Mouse (Mus musculus) gastrocnemius, adult 8-10 months (tissue): ENCODE measurements around the gene Rnf186. TPM values are rescaled to one million over a fixed set of nuclear protein-coding genes. Genes with fewer than 3 reads are reported as not detected.
"Not testable (repeated sequence)": the region's sequence is repeated elsewhere in the genome, so short reads cannot be mapped to it uniquely, and the experiment has no call there.

Source experiments
- DNase-seq, 2 experiments: peaks; one replicate each; pipeline ENCODE4 v3.0.0; 2022; ENCODE audit warnings: low spot score in 2 of 2
- total RNA-seq, 4 experiments: library from RNA; stranded (reverse); gene quantifications; 2 replicates each; pipeline ENCODE4 v1.2.4; 2022

The Rnf186 gene
- total RNA-seq, 4 experiments from 2014 or later: not detected

DNA sequence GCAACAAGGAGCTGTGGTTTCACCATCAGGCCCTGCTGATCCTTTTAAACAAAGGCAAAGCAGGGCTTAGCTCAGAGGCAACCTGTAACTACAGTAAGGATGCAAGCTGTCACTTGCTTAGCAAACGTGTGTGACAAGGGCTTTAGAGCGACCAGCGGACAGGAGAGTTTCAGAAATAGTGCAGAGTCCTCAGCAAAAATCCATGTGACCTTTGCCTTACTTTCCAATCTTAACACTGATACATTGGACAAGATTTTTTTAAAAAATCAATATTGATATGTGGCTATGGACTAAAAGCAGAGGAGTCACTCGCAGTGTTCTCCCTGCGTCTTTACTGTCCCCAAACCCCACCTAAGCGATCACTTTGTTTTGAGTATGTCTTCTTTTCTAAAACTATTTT lies 4.5 kb downstream of the Rnf186 start:
- DNase-seq: no peak

DNA sequence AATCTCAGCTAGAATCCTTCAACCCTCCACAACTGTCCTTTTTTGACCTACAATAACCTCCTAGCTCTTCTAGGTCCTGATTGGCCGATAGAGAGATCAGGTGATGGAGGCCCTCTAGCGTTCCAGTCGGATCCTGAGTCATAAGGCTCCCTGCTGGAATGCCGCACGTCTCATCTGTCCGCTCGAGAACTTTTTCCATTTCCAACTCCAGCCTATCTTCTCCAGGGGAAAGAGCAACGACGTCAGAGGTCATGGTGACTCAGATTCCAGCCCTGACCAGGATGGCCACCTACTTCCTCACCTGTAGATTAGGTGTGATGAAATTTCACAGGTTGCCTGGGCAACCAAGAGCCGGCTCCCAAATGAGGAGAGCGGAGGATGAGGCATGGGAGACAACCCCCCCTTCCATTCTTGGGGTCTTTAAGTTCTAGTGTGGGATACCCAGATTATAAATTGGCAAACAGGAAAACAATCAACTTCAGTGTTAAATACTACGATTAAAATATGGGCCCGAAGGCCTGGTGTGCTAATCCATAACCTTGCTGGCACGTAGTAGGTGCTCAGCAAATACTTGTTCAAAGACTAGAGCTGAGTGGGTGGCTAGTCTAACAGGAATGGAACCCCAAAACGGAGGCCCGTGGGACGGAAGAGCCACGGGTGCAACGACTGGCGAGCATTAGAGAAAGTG lies 5.4 kb downstream of the Rnf186 start:
- peak; percentile 60 to 70 for DNase-seq

DNA sequence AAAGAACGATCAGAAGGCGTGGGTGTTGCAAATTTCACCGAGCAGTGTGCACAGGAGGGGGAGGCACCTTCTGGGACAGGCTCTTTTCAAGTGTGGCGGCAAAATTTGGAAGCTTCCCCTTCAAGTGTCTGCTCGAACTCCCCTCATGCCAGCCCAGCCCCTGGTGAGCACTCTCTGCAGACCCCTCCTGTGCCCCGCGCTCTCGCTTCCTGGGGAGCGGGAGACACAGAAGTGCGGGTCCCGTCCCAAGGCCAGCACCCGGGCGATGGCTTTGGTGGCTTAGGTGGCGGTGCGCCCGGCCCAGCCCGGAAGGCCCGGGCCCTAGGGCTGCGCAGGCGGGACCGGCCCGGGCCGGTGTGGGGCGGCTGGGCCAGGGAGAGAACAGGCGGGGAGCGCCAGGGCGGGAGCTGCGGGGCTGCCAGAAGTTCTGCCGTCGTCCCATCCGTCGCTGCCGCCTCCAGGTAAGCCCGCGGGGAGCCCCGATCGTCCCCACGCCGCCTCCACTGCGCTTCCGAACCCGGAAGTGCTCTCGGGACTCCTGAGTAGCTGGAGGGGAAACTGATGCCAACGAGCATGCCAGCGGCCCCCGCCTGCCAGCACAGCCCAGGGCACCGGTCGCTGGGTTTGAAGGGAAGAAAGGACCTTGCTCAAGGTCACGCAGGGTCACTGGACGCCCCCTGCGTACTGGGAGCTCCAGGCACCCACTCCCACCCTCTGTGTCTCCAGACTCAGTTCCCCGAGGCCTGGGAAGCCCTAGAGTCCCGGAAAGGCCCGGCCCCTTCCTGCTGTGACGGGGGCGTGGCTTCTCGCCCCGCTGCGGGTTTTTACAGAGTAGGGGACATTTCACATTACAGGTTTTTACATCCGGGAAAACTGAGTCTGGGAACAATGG lies 6.2 kb downstream of the Rnf186 start, which contains the start of gene Tmco4:
Gene Tmco4 (plus strand): TSS at position 62 of the 892 bp plus-strand sequence.
- peak; percentile 52 to 65 for DNase-seq

DNA sequence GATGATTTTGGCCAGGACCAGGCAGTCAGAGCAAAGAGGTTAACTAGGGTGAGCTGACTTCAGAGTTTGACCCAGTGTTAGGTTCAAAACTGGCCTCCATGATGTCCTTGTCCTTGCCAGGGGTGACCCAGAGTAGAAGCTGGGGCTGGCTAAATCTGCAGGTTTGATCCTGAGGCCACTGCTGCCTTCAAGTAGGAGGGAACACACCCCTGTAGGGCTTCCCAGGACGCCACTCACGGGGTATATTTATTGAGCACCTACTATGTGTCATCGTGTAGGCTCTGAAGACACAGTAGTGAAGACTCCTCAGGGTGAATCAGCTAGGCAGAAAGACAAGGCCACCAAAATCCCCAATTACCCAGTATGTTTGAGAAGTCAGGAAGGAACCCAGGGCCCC lies 6.8 kb downstream of the Rnf186 start:
- DNase-seq: no peak

DNA sequence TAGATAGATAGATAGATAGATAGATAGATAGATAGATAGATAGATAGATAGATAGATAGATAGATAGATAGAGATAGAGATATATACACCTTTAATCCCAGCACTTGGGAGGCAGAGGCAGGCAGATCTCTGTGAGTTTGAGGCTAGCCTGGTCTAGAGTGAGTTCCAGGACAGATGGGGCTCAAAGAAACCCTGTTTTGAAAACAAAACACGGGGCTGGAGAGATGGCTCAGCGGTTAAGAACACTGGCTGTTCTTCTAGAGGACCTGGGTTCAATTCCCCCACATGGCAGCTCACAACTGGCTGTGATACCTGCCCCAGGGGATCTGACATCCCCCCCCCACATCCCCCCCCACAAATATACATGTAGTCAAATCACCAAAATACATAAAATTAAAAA lies 7.6 kb downstream of the Rnf186 start:
- not testable (repeated sequence) for DNase-seq

DNA sequence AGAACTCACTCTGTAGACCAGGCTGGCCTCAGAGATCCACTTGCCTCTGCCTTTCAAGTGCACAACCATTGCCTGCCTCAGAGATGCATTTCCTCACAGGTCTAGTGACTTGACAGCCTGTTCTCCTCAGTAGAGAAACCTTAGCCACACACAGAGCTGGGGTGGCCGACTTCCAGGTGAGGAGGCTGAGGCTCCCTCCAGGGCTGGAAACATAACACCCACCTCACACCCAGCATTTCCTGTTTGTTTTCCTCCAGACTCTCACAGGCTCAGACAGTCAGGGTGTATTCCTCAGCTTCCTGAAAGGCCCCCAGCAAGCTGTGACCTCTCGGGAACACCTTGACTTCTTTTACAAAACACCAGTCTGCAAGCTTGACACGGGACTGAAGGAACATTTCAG lies 8.3 kb downstream of the Rnf186 start:
- peak; percentile 61 to 75 for DNase-seq

DNA sequence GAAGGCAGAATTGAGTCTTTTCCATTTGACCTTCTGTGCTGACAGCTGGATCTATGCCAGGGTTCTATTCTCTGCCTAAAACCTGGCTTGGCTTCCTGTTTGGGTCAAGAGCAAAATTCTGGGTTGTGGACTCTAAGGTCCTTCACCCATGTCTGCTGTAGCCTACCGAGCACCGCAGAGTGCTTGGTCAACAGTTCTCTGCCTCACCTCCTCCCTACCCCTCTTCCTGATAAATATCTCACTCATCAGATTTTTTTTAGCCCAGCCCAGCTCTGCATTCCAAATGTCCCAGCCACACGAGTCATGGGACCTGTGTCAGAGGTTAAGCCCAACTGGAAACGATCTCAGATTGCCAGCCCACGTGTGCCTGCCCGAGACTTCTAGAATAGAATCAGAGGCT lies 9.1 kb downstream of the Rnf186 start:
- DNase-seq: peak; percentile 45 to 67

DNA sequence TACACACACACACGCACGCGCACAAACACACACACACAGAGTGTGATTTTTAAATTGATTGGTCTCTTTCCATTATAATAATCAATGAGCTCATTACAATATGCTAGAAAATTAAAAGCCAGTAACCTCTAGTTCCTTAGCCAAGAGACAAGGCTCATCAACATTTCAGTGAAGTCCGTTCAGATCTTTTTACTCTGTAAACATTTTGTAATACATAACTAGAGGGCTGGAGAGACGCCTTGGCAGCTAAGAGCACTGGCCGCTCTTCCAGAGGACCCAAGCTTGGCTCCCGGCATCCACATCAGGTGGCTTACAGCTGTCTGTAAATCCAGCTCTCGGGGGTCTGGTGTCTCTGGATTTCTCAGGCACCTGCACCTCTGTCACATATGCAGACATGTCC lies 13.1 kb downstream of the Rnf186 start:
- no peak for DNase-seq

DNA sequence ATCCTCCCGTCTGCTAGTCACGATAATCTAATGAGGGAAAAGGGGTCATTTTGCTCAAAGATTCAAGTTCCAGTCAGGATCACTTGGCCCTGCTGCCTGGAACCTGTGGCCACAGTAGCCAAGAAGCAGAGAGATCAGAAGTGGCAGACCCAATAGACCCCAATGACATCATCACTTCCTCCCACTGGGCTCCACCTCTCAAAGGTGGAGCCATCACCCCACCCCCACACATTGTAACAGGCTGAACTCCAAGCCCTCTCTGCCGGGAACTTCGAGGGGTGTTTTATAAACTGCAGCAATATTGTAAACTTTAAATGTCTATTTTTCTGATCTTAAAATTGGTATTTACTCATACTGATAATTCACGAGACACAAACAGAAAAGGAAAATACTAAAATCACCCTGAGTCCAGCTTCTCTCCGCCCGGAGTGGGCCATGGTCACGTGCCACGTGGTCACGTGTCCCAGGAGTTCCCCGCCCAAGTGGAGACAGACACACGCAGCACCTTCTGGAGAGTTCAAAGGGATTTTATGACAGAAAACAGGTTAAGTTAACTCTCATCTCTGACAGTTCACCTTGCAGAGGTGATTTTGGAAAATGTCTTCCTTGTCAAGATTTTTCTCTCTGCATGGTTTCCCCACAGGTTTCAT lies 14.0 kb downstream of the Rnf186 start:
- no peak for DNase-seq

DNA sequence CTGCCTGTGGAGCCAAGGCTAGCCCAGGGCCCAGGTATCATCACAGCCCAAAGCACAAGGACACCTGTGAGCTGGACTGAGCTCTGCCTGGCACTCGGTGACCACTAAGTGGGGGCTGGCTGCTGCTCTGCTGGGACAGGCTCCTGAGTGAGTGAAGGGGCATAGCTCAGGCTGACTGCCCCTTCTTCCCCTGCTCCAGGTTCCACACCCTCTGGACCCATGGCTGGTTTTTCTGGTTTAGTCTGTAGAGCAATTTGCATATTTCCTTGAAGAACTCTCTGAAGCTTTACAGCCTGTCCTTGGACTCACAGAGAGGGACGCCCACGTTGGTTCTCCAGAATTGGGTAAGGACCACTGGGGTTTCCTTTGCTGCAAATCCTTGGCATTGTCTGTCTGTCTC lies 16.5 kb downstream of the Rnf186 start:
- DNase-seq: no peak

DNA sequence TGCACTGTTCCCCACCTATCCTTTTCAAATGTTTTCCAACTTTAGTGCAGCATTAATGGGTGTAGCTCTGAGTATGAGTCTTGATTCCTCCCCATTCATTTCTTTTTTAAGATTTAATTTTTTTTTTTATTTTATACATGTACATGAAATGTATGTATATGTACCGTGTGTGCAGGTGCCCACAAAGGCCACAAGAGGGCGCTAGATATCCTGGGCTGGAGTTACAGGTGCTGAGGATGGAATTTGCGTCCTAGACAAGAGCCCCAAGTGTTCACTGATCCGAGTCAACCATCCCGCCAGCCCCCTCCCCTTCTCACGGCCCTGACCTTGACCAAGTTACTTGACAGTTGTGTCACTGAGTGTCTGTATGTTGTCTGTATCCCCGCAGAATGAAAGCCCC lies 17.8 kb downstream of the Rnf186 start:
- no peak for DNase-seq

DNA sequence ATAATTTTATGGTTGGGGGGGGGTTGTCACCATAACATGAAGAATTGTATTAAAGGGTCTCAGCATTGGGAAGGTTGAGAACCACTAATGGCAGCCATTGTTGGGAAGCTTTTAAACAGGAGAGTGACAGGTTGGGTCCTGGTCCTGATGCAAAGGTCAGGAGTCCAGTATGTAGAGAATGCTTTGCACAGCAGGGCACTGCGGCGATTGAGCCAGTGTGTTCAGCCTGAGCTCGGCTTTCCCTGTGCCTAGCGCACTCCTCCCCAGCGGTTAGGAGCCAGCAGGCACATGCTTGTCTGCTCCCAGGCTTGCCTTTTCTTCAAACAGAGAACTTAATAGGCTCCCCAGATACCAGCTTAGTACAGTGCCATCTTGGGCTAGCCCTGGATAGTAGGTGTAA lies 19.4 kb downstream of the Rnf186 start:
- DNase-seq: no peak

DNA sequence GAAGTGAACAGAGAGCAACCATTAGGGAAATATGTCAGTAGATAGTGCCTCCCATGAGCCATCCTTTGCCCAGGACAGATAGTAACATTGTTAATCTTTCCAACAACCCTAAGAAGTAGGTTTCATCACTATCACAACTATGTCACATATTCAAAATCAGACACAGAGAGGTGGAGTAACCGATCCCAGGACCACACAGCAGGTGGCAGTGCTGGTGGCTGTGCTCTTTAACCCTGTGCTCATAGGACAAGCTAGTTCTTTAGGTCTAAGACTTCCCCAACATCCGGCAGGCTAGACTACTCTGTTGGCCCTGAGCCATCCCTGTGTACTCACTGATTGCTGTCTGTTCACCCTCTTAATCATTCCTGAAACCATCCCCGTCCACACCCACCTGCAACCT lies 27.5 kb downstream of the Rnf186 start:
- DNase-seq: no peak

DNA sequence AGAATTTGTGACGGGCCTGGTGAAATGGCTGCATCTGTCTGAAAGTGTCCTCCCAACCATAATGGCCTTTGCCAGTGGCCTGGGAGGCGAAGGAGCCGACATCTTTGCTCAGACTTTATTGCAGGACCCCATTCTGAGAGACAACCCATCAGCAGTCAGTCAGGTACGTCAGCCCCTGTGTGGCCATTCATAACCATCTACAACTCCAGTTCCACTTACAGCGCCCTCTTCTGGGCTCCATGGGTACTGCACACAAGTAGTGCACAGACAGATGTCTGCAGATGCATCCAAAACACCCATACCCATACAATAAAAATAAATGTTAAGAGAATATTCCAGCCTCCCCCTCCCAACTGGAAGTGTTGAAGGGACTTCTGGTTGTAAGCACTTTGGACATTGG lies 29.5 kb downstream of the Rnf186 start:
- no peak for DNase-seq

DNA sequence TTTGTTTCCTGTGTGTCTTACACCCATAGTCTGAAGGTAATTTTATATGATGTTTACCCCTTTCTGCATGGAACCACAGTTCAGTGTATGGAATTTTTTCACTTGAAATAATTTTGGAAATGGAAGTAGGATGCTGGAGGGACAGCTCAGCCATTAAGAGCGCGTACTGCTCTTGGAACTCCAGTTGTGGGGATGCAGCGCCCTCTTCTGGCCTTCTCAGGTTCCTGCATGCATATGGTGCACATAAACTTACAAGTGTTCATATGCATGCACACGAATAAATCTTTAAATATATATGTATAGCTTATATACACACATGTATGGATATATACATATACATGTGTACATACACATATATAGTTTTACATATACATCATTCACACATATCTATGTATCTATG lies 30.2 kb downstream of the Rnf186 start:
- DNase-seq: no peak

DNA sequence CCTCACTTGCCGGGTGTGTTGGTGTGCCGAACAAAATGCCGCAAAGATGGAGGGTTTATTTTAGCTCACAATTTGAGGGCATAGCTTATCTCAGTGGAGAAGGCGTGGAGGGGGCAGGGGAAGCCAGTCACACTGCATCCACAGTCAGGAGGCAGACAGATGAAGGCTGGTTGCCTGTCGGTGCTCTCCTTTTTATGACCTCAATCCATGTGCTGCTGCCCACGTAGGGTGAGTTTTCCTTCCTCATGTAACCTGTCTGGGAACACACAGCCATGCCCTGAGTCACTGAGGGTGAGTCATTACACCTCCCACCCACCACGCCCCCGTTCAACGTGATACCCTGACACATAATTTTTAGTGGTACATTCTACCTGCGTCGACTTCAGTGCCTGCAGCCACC lies 31.7 kb downstream of the Rnf186 start:
- DNase-seq: no peak

DNA sequence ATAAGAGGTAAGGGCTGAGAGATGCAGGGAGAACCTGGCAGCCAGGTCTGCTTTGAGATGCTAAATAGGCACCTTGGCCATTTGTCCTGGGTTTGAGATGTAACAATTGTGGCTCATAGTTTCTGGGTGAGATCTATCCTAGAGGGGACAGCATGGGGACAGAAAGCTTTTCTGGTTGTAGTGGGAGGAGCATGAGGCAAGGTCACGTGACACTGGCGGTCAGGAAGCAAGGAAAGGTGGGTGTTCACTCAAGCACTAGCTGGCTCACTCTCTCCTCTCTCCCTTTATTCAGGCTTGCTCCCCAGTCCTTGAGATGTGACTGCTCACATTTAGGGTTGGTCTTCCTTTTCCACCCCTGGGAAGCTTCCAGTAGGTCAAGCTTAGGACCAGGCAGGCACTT lies 34.1 kb downstream of the Rnf186 start:
- no peak for DNase-seq

DNA sequence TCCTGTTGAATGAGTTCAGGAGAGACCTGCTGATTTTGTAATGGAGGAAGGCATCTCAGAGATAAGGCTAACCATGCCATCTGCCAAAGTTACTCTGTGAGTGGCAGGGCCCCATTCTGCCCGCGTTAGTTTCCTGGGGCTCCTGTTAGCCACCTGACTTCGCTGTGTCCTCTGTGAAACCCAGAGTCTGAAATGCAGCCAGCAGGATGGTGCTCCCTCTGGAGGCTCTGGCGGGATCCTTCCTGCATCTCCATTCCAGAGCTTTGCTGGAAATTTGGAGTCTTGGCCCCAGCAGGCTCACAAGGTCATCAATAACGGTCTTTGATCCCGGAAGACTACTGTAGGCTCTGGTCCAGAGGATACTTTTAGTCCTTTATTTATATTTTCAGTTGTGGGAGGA lies 34.5 kb downstream of the Rnf186 start:
- DNase-seq: no peak

DNA sequence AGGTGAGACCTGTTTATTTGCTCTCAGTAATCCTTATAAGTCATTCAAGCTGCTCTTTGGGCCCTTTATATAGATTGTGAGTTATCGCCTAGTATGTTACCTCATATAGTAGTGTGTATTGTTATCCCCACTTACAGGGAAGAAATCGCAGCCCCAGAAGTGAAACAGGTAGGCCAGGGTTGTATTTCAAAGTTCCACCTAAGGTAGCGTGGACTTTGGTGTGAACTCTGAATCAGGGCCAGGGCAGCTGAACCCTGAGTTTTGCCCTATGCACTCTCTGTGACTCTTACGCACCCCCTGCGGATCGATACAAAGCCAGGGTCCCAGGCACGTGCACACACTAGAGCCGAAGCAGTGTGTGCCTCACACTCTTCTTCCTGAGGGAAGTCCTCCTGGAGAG lies 37.2 kb downstream of the Rnf186 start:
- DNase-seq: no peak

DNA sequence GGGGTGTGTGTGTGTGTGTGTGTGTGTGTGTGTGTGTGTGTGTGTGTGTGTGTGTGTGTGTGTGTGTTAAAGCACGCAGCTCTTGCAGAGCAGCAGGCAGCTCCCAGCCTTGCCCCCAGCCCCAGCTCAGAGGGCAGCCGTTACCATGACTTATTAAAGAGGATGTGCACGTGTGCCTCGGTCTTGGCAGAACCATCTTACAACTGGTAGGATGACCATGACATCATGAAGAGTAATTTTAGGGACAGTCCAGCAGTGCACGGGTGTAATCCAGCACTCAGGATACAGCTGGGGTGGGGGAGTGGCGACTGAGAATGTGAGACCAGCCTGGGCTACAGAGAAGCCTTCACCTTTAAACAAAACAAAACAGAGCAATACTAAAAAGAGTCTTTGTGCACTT lies 38.3 kb downstream of the Rnf186 start:
- DNase-seq: no peak

DNA sequence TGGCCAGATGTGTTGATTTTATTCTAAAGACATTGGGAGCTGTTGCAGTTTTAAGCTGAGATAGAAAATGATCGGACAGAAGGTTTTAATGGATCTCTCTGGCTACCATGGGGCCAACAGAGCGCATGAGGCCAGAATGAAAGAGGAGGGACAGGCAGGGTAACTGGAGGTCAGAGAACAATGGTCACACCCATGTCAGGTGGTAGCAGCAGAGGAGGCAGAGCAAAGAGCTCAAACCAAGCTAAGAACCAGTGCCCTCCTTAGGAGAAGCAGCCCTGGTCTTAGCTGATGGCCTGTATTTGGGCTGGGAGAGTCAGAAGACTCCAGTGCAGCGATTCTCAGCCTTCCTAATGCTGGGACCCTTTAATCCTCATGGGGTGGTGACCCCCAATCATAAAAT lies 40.4 kb downstream of the Rnf186 start:
- DNase-seq: no peak

DNA sequence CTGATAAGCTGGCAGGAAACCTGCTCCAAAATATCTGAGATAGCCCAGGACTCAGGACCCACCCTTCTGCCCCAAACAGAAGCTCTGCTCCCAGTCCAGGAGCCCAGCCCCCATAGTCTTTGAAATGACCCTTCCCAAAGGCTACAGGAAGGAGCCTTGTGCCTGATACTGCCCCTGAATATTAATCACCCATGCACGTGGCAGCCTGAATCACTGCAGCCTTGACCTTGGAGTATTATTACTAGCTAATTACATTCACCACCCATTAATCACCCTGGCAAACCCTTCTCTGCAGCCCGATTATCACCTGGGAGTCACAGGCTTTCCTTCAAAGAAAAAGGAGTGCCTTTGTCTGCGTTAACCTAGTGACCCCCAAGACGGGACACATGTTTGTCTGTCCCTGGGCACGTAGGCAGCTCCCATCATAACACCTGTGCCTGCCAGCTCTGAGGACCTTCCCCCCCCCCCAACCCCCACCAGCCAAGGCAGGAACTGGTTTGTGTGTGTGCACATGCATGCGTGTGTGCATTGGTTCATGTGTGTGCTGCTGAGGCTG lies 41.1 kb downstream of the Rnf186 start:
- no peak for DNase-seq
